Mouse (Mus musculus) liver, embryonic 14.5 days (tissue): Measurements from ENCODE around the gene Mageb3.

ENCODE experiments used
- CTCF ChIP-seq: IDR thresholded peaks from 2 replicates; pipeline ENCODE4 v1.5.1; 2016; ENCODE audit warnings: antibody characterized with exemption, low read depth, control low read depth
- EP300 ChIP-seq: IDR thresholded peaks from 2 replicates; pipeline ENCODE4 v1.6.1; 2016; ENCODE audit warnings: antibody characterized with exemption, low read depth

GRCm38 (mm10) chr2:121956224-121957018 is 529 bp upstream of the Mageb3 start:
- TF ChIP-seq EP300 (no peak), CTCF (no peak)
